Mouse (Mus musculus): ENCODE measurements around the gene Bok.
"Not testable (repeated sequence)": the region's sequence is repeated elsewhere in the genome, so short reads cannot be mapped to it uniquely, and the experiment has no call there.

The Bok gene

DNA sequence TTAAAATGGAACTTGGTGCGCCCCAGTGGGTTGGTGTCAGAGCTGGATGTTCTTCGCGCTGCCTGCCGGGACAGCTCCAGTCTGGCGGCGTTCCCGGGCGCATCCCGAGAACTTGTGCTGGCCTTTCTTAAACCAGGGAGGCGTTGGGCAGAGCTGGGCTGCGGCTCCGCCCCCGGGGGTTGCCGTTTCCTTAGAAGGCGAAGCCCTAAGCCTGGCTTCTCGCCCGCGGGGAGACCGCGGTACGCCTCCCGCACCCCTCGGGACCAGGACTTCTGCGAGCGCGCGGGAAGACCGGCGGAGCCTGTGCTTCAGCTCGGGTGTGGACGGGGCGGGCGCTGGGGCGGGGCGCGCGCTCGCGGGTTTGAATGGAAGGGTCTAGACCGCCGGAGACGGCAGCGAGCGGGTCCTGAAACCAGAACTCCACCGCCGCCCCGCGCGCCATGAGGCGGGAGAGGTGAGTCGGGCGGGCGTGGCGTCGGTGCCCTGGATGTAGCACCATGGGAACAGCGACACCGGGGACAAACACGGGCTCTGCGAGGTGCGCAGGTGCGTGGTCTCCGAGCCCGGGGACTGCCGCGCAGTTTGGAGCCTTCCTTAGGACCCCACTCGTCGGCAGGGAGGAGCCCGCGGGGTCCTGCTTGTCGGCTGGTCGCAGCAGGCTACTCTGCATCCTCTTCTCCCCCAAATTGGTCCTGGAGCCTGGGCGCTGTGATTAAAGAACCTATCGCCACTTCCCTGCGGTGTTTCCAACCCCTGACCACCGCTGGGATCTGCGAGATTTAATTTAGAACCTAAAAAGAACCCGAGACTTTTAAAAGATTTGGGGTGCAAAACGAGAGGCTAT, at the start of gene Bok:
Gene Bok, plus strand, starts transcription at position 260 of the 844 bp plus-strand sequence.
- peak; percentile 81 for DNase-seq (ENCODE audit: low spot score)

DNA sequence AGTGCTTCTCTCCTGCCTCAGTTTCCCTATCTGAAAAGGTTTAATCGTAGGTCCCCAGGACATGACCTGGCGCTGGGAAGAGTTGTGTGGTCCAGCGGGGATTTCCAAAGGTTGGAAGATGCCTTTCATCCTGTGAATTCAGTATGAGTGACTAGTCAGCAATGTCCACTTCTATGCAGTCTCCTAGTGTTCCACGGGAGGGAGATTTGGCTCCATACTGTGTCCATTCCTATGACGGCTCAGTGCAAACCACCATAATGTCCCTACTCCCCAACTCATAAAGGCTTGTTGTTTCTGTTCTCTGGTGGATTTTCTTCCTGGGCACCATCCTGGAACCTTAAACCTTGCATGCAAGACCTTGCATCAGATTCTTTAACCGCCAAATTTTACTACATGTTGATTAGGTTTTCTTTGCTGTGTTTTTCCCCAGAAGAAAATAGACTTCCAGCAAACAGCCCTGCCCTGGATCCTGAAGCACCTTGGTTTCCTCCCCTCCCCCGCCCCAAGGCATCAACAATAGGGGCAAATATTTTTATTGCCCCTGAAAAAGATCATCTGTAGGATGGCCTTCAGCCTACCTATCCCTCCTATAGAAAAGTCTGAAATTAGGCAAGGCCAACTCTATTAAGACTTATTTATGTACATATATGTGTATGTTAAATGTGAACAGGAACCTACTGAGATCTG, 49.1 kb upstream of the Bok start:
- peak; percentile 53 for DNase-seq (ENCODE audit: low spot score)

GRCm38 (mm10) chr1:93641978-93642377, 43.5 kb upstream of the Bok start:
- no peak for DNase-seq (ENCODE audit: low spot score)

- DNase-seq (ENCODE audit: low spot score): no peak
Measured at GRCm38 (mm10) chr1:93642692-93643091, 42.8 kb upstream of the Bok start.

GRCm38 (mm10) chr1:93649604-93650172, 35.8 kb upstream of the Bok start:
- DNase-seq (ENCODE audit: low spot score): no peak

GRCm38 (mm10) chr1:93654275-93654674, 31.2 kb upstream of the Bok start:
- no peak for DNase-seq (ENCODE audit: low spot score)

DNA sequence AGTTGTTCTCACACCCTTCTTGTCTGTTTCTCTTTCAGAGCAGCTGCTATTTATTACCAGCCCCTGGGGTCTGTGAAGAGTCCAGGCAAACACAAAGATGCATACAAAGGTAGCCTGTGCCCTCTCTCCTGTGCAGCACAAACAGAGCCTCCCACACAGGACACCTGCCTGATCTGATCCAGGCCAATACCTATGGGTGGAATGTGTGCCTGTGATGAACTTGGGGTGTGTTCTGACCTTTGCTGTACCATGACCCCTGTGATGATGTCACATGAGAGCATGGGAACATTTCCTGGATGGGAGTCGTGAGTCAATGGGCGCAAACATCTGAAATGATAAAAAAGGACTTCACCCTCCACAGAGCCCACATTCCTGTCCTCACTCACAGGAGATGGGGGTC, 30.7 kb upstream of the Bok start:
- no peak for DNase-seq (ENCODE audit: low spot score)

- no peak for DNase-seq (ENCODE audit: low spot score)
Measured at GRCm38 (mm10) chr1:93656325-93657024, 29.0 kb upstream of the Bok start.

DNA sequence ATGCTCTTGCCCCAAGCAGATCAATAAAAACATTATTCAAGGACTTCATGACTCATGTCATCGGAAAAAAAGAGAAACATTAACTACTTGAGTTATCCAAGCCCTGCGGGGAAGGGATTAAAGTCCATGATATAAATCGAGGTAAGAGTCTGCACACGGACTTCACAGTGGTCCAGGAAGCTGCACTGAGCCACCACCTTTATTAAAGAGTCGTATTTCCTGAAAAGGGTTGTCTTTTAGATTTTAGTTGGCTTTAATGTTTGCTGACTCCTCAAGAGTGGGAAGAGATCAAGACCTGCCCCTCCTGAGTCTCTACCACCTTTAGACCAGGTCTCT, 28.5 kb upstream of the Bok start:
- DNase-seq (ENCODE audit: low spot score): no peak

DNA sequence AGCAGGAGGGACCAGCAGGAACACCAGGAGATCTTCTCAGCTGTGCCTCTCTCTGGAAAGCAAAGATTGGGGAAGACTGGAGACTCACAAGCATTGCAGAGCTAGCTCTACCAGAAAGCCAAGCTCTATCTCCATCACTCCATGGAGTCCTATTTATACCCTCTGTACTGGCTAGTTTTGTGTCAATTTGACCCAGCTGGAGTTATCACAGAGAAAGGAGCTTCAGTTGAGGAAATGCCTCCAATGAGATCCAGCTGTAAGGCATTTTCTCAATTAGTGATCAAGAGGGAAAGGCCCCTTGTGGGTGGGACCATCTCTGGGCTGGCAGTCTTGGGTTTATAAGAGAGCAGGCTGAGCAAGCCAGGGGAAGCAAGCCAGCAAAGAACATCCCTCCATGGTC, 26.9 kb upstream of the Bok start, which contains the start of gene Stk25:
Gene Stk25, minus strand, starts transcription at position 101 of the 400 bp plus-strand sequence.
- not testable (repeated sequence) for DNase-seq (ENCODE audit: low spot score)

GRCm38 (mm10) chr1:93667760-93668400, 17.6 kb upstream of the Bok start:
- peak; percentile 53 for DNase-seq (ENCODE audit: low spot score)

GRCm38 (mm10) chr1:93668791-93669548, 16.5 kb upstream of the Bok start:
- peak; percentile 89 for DNase-seq (ENCODE audit: low spot score)

- DNase-seq (ENCODE audit: low spot score): no peak
Measured at GRCm38 (mm10) chr1:93669941-93670340, 15.5 kb upstream of the Bok start.

- no peak for DNase-seq (ENCODE audit: low spot score)
Measured at GRCm38 (mm10) chr1:93672682-93673081, 12.8 kb upstream of the Bok start.

GRCm38 (mm10) chr1:93678386-93678785, 7.1 kb upstream of the Bok start:
- DNase-seq (ENCODE audit: low spot score): no peak

GRCm38 (mm10) chr1:93679889-93680568, 5.4 kb upstream of the Bok start:
- no peak for DNase-seq (ENCODE audit: low spot score)

- peak; percentile 85 for DNase-seq (ENCODE audit: low spot score)
Measured at GRCm38 (mm10) chr1:93686245-93686960, 943 bp downstream of the Bok start.

GRCm38 (mm10) chr1:93686961-93687320, 1.5 kb downstream of the Bok start:
- no peak for DNase-seq (ENCODE audit: low spot score)

GRCm38 (mm10) chr1:93688154-93688553, 2.7 kb downstream of the Bok start:
- no peak for DNase-seq (ENCODE audit: low spot score)

GRCm38 (mm10) chr1:93689901-93690496, 4.5 kb downstream of the Bok start:
- no peak for DNase-seq (ENCODE audit: low spot score)

Data from embryo, embryonic 10.5 days (tissue).